Comparison of ENCODE assay signal across 7 mouse cellular contexts in genomic region chr2:73910571-73911174, GRCm38 (mm10). TPM values are rescaled to one million over a fixed set of nuclear protein-coding genes. Genes with fewer than 3 reads are reported as not detected.
DNase-seq lines count a peak whose midpoint lies in the region; ATAC-seq and TF ChIP-seq lines count a peak whose summit lies in the region.

No protein-coding gene starts in this region.

- peaks cover 7% of the 10 kb centered on the region; the same call in 1 of the 2 replicates for H3K4me1 ChIP-seq in hindbrain, postnatal 0 days (ENCODE audit: insufficient read depth, low read length)

- H3K4me3 ChIP-seq in hindbrain, postnatal 0 days (ENCODE audit: low read length): peak overlapping the region; percentile 92

- no peak for TF ChIP-seq CTCF in hindbrain, postnatal 0 days (IDR thresholded peaks at IDR 0.05; ENCODE audit: low read depth)

- peak overlapping the region; percentile 99 for H3K9ac ChIP-seq in hindbrain, postnatal 0 days (replicated peaks; ENCODE audit: low read length)

- ATAC-seq in activated CD4-positive, CD25-positive, alpha-beta regulatory T cell, adult 4 months: peak; percentile 27
- ATAC-seq in common myeloid progenitor, adult 5-6 weeks (replicated peaks; ENCODE audit: low read depth, poor library complexity, severe bottlenecking): peak; percentile 37
- ATAC-seq in hindbrain, postnatal 0 days: peak; percentile 53
- peak; percentile 52 for ATAC-seq in megakaryocyte-erythroid progenitor cell, adult 5-6 weeks (replicated peaks; ENCODE audit: low FRiP score, low TSS enrichment, poor library complexity, severe bottlenecking)

- H3K27ac ChIP-seq in hindbrain, postnatal 0 days: peak overlapping the region; percentile 97

- DNase-seq in gastrocnemius, adult 8-10 months (ENCODE audit: low spot score in 2 of 2): peak; percentile 21 to 46
- DNase-seq in hindbrain, postnatal 0 days (ENCODE audit: low spot score): peak; percentile 50
- DNase-seq in left cerebral cortex, postnatal 25 days (ENCODE audit: low spot score in 2 of 2): peak; percentile 27 to 48
- peak; percentile 21 to 26 for DNase-seq in right cerebral cortex, postnatal 36 days (ENCODE audit: low spot score in 2 of 2)

- WGBS in hindbrain, postnatal 0 days: under 1% methylated on average over 49 of the region's 50 CpGs

- peak overlapping the region; percentile 63 for H3K4me2 ChIP-seq in hindbrain, postnatal 0 days (ENCODE audit: low read depth, low read length)

- peaks cover 26% of the 10 kb centered on the region for H3K36me3 ChIP-seq in hindbrain, postnatal 0 days (ENCODE audit: insufficient read depth, low read length)

- intact Hi-C loops in left cerebral cortex, postnatal 25 days (cut with DNase I): loop anchor here (1.0 to 10.0 kb wide), 2 partner anchors 18 to 346 kb away; partner anchors contain the start of gene Atf2

- no peaks in the 10 kb centered on the region for H3K9me3 ChIP-seq in hindbrain, postnatal 0 days (ENCODE audit: low read length)

- no peaks in the 10 kb centered on the region for H3K27me3 ChIP-seq in hindbrain, postnatal 0 days (ENCODE audit: insufficient read depth, low read length)

RNA-seq across cellular contexts. Expression of gene Atp5g3, which starts 0.5 kb away (rescaled TPM):
- 100 to 1,000 TPM; 453 to 464 TPM for polyA plus RNA-seq in activated CD4-positive, CD25-positive, alpha-beta regulatory T cell, adult 4 months (2017; shearing (Covaris generic))
- total RNA-seq in common myeloid progenitor, adult 5-6 weeks (2017): 138 and 160 TPM in 2 replicates
- 1,000 to 10,000 TPM in 3 of 4 experiments, 100 to 1,000 TPM in 1; 989 to 1,084 (median 1,053) TPM for total RNA-seq in gastrocnemius, adult 8-10 months (2022)
- 311 and 381 TPM in 2 replicates for total RNA-seq in hindbrain, postnatal 0 days (2014; rRNA removed)
- 1,557 and 1,586 TPM in 2 replicates for polyA plus RNA-seq in hindbrain, postnatal 0 days (2015; fragmentation: Nextera tagmentation; extraction: Ambion mirVana)
- 100 to 1,000 TPM; 538 to 575 TPM for total RNA-seq in left cerebral cortex, postnatal 25 days (2021)
- 940 and 1,011 TPM in 2 replicates for total RNA-seq in megakaryocyte-erythroid progenitor cell, adult 5-6 weeks (2014; fragmentation: Nextera tagmentation)
- 182 and 210 TPM in 2 replicates for total RNA-seq in megakaryocyte-erythroid progenitor cell, adult 5-6 weeks (2017)

RNA-seq across cellular contexts. Expression of gene Atf2, which starts 18.2 kb away (rescaled TPM):
- 10 to 100 TPM; 54.2 to 54.4 TPM for polyA plus RNA-seq in activated CD4-positive, CD25-positive, alpha-beta regulatory T cell, adult 4 months (2017; shearing (Covaris generic))
- 35.5 and 63.1 TPM in 2 replicates for total RNA-seq in common myeloid progenitor, adult 5-6 weeks (2017)
- 10 to 100 TPM; 22.5 to 29.9 (median 25.7) TPM for total RNA-seq in gastrocnemius, adult 8-10 months (2022)
- 67.2 and 78.9 TPM in 2 replicates for total RNA-seq in hindbrain, postnatal 0 days (2014; rRNA removed)
- polyA plus RNA-seq in hindbrain, postnatal 0 days (2015; fragmentation: Nextera tagmentation; extraction: Ambion mirVana): 82.2 and 87.7 TPM in 2 replicates
- total RNA-seq in left cerebral cortex, postnatal 25 days (2021): 100 to 1,000 TPM; 165 to 171 TPM
- 72.9 and 80.5 TPM in 2 replicates for total RNA-seq in megakaryocyte-erythroid progenitor cell, adult 5-6 weeks (2014; fragmentation: Nextera tagmentation)
- total RNA-seq in megakaryocyte-erythroid progenitor cell, adult 5-6 weeks (2017): 45.8 and 46.2 TPM in 2 replicates

Comparison
In these comparisons a context has a peak if more than half of its experiments do, and no peak if none do; other contexts are left out.
1. Peak in every context shown above with its lines: DNase-seq, ATAC-seq, H3K4me3 ChIP-seq and H3K27ac ChIP-seq.